Mouse (Mus musculus) kidney, postnatal 0 days (tissue): ENCODE measurements around the gene Creb5. TPM values are rescaled to one million over a fixed set of nuclear protein-coding genes. Genes with fewer than 3 reads are reported as not detected.

Source experiments
- ATAC-seq: fragments of 200-750 bp; cut with Nextera tagmentation; replicated peaks from 2 replicates; pipeline ENCODE4 v1.8.0; 2017; ENCODE audit warnings: low read depth, moderate number of reproducible peaks, moderate TSS enrichment, moderate library complexity; ENCODE audit not compliant: low FRiP score
- DNase-seq: peaks from one replicate; pipeline ENCODE4 v3.0.0-alpha.2; 2016; ENCODE audit warnings: low spot score
- H3K27ac ChIP-seq: fragments of 300-500 bp; sonication (generic); 2 replicates; pipeline ENCODE4 v1.5.1; 2014; ENCODE audit warnings: mild to moderate bottlenecking
- H3K27me3 ChIP-seq: fragments of 300-500 bp; sonication (generic); 2 replicates; pipeline ENCODE4 v1.6.1; 2014; ENCODE audit warnings: low read length, mixed read lengths; ENCODE audit not compliant: insufficient read depth
- H3K36me3 ChIP-seq: fragments of 300-500 bp; sonication (generic); 2 replicates; pipeline ENCODE4 v1.6.1; 2014; ENCODE audit warnings: low read length, mixed read lengths; ENCODE audit not compliant: insufficient read depth
- H3K4me1 ChIP-seq: fragments of 300-500 bp; sonication (generic); replicated peaks from 2 replicates; pipeline ENCODE4 v1.6.1; 2014; ENCODE audit warnings: antibody characterized with exemption, low read length, mixed read lengths; ENCODE audit not compliant: insufficient read depth
- H3K4me2 ChIP-seq: fragments of 300-500 bp; sonication (generic); 2 replicates; pipeline ENCODE4 v1.6.1; 2014; ENCODE audit warnings: mild to moderate bottlenecking, low read length, moderate library complexity, mixed read lengths
- H3K4me3 ChIP-seq: fragments of 300-500 bp; sonication (generic); replicated peaks from 2 replicates; pipeline ENCODE4 v1.5.1; 2014; ENCODE audit warnings: low read depth, low read length
- H3K9ac ChIP-seq: fragments of 300-500 bp; sonication (generic); 2 replicates; pipeline ENCODE4 v1.6.1; 2014; ENCODE audit warnings: low read depth, low read length
- H3K9me3 ChIP-seq: fragments of 300-500 bp; sonication (generic); replicated peaks from 2 replicates; pipeline ENCODE4 v1.6.1; 2016; ENCODE audit warnings: low read length, inconsistent platforms, mixed read lengths
- CTCF ChIP-seq: IDR thresholded peaks from 2 replicates; pipeline ENCODE4 v1.5.1; 2016; ENCODE audit warnings: antibody characterized with exemption, low read depth, mild to moderate bottlenecking, moderate library complexity
- WGBS: fragments of 180-500 bp; shearing (Covaris S2); extraction: QIAGEN DNeasy Blood & Tissue Kit; methylation state at CpG from one replicate; pipeline ENCODE4 v1.1.7; 2014; 5-methylcytosine and 5-hydroxymethylcytosine counted together
- polyA plus RNA-seq: library from polyadenylated mRNA; unstranded; fragments of >200 nt; fragmentation: Nextera tagmentation; extraction: Ambion mirVana; gene quantifications from 2 replicates; pipeline ENCODE4 v1.2.1, GENCODE M21; 2015

The Creb5 gene
- polyA plus RNA-seq, 1 experiment from 2014 or later: 1.6 TPM

DNA sequence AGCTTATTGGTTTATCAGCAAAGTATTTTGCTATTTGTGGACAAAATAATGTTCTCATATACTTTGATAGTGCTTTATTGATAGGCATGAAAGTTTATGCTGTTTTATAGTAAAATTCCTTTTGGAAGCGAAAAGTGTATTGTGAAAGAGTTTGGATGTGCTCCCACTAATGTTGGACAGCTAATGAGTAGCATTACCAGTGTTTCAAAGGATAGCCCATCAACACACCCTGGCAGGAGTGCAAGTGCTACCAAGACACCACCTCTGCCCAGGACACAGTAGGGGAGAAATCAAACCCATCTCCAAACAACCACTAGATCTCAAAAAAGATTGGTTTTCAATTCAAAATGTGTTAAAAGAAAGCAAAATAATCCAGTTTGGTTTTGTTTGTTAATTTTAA lies 403.9 kb downstream of the Creb5 start:
- H3K36me3 ChIP-seq: no peaks in the 10 kb centered on the region
- H3K27me3 ChIP-seq: no peaks in the 10 kb centered on the region
- no peak overlapping the region for H3K27ac ChIP-seq
- TF ChIP-seq CTCF: no peak
- no peak overlapping the region for H3K4me2 ChIP-seq
- H3K4me1 ChIP-seq: no peaks in the 10 kb centered on the region
- no peak overlapping the region for H3K9ac ChIP-seq
- H3K4me3 ChIP-seq: no peak overlapping the region
- DNase-seq: no peak
- WGBS: 93% methylated on average over 1 of the region's 1 CpGs
- ATAC-seq: no peak
- H3K9me3 ChIP-seq: no peaks in the 10 kb centered on the region

DNA sequence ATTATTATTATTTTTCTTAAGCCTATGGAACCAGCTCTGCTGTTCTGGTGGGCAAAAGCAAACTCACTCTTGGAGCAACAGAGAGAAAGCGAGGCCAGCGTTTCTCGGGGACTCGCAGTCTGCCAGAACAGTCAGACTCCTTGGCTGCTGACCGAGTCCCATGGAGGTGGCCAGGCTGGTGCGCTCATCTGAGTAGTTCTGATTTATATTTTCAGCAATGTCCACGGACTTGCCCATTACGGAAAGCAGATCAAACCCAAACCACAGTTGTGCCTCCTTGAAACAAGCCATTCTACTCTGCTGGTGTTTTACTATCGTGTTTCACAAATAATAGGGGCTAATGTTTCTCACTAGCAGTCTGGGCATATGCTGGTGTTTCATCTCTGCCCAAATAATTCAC lies 408.1 kb downstream of the Creb5 start:
- Histone ChIP-seq H3K4me1 (no peaks in the 10 kb centered on the region), H3K27ac (no peak overlapping the region), H3K4me2 (no peak overlapping the region), H3K27me3 (no peaks in the 10 kb centered on the region), H3K9me3 (no peaks in the 10 kb centered on the region), H3K9ac (no peak overlapping the region), H3K4me3 (no peak overlapping the region), H3K36me3 (no peaks in the 10 kb centered on the region)
- DNase-seq (no peak), ATAC-seq (no peak)
- WGBS: 66% methylated on average over 9 of the region's 9 CpGs
- TF ChIP-seq CTCF: no peak

DNA sequence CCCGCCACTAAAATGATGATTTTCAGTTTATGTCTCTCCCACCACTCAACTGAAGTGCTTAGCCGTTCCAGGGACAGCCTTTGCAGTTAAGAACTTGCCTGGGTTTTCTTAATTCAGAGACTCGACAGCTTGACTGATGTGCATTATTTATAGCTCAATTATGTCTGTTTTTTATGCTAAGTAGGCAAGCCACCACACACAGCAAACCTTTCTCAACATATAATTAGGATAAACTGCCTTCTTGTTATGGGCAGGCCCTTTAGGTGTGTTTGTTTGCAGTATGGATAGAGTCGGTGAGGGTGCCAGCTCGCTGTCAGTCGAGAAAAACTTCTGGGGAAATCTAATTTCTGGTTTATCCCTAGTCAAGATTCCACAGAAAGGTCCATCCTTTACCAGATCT lies 409.4 kb downstream of the Creb5 start:
- Histone ChIP-seq H3K27ac (no peak overlapping the region), H3K9me3 (no peaks in the 10 kb centered on the region), H3K36me3 (no peaks in the 10 kb centered on the region), H3K4me1 (no peaks in the 10 kb centered on the region), H3K9ac (no peak overlapping the region), H3K27me3 (no peaks in the 10 kb centered on the region), H3K4me3 (no peak overlapping the region), H3K4me2 (no peak overlapping the region)
- TF ChIP-seq CTCF: no peak
- 73% methylated on average over 6 of the region's 6 CpGs for WGBS
- DNase-seq (no peak), ATAC-seq (no peak)

DNA sequence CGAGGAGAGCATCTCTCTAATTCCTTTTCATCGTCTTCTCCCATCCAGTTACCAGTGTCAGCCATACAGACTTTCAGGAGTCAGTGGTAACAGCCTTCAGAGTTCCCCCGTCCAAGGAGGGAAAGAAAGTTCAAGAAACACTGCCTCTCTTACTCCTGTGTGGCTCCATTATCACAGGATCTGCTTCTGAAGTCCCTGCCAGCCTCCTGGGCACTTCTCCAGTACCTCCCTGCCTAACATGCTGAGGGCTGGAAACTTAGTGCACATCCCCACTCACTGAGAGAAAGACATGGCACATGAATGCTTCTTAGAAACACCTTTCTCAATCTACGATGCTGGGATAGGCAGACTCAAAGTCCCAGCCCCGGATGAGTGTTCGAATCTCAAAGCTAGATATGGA lies 409.9 kb downstream of the Creb5 start:
- no peak overlapping the region for H3K4me2 ChIP-seq
- no peak overlapping the region for H3K27ac ChIP-seq
- no peaks in the 10 kb centered on the region for H3K27me3 ChIP-seq
- ATAC-seq: no peak
- no peaks in the 10 kb centered on the region for H3K36me3 ChIP-seq
- TF ChIP-seq CTCF: no peak
- no peak for DNase-seq
- no peaks in the 10 kb centered on the region for H3K9me3 ChIP-seq
- no peak overlapping the region for H3K4me3 ChIP-seq
- no peaks in the 10 kb centered on the region for H3K4me1 ChIP-seq
- no peak overlapping the region for H3K9ac ChIP-seq
- WGBS: 83% methylated on average over 6 of the region's 6 CpGs

DNA sequence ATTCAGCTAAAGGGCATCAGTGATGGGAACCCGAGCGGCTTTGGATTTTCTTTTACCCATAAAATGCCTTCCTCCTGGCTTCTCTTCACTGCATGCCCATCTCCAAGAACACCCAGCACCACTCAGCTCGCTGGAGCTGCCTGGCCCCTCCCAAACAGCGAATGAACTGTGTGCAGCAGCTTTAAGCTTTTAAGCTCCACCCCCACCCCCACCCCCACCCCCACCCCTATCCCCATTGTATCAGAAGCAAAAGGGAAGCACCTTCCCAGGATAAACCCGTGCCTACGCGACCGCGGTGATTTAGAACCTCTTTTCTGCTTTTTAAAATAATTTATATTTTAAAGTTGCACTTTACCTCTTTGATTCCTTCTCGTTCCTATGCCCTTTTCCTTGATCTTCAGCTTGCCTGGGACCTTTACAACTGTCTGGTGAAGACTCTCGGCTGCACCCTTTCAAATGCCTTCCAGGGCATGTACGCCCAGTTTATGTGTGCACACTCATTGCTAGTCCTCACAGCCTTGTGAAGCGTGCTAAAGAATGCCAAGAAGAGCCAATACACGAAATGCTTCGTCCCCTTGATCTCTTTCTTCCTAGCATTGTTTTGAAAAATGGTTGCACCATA lies 411.2 kb downstream of the Creb5 start:
- Histone ChIP-seq H3K27ac (no peak overlapping the region), H3K4me3 (no peak overlapping the region), H3K9me3 (no peaks in the 10 kb centered on the region), H3K9ac (no peak overlapping the region), H3K27me3 (no peaks in the 10 kb centered on the region), H3K4me1 (no peaks in the 10 kb centered on the region), H3K4me2 (no peak overlapping the region), H3K36me3 (no peaks in the 10 kb centered on the region)
- 17% methylated on average over 15 of the region's 15 CpGs for WGBS
- no peak for TF ChIP-seq CTCF
- DNase-seq (no peak), ATAC-seq (no peak)

DNA sequence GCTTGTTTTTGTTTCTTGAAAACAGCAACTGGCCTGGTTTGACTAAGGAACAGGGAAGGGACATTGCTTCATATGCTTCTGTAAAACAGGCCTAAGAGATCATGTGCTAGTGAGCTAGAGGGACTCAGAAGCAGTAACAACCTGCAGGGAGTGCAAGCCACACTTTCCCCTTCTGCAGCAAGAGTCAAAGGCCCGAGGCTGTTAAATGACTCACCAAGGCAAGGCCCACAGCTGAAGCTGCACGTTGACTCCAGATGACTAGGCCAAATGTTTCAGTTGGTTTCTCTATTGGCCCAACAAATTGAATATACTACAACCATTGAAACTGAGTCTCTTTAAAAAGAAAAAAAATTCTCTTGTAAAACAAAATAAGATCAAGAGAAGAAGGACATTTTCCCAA lies 417.4 kb downstream of the Creb5 start:
- ATAC-seq (no peak), DNase-seq (no peak)
- H3K4me3 ChIP-seq: no peak overlapping the region
- H3K27ac ChIP-seq: no peak overlapping the region
- WGBS: 11% methylated on average over 2 of the region's 2 CpGs
- no peaks in the 10 kb centered on the region for H3K27me3 ChIP-seq
- TF ChIP-seq CTCF: no peak
- H3K9me3 ChIP-seq: no peaks in the 10 kb centered on the region
- H3K36me3 ChIP-seq: no peaks in the 10 kb centered on the region
- H3K4me1 ChIP-seq: no peaks in the 10 kb centered on the region
- no peak overlapping the region for H3K9ac ChIP-seq
- no peak overlapping the region for H3K4me2 ChIP-seq
